Mouse (Mus musculus) hindbrain, postnatal 0 days (tissue): Measurements from ENCODE around the gene Srp54a. TPM values are rescaled to one million over a fixed set of nuclear protein-coding genes. Genes with fewer than 3 reads are reported as not detected.
"Not testable (repeated sequence)": the region's sequence is repeated elsewhere in the genome, so short reads cannot be mapped to it uniquely, and the experiment has no call there.

Experiments used
- ATAC-seq: fragments of 200-750 bp; cut with Nextera tagmentation; 2 replicates; pipeline ENCODE4 v1.8.0; 2017; ENCODE audit warnings: mild to moderate bottlenecking, moderate TSS enrichment, moderate library complexity
- DNase-seq: peaks from one replicate; pipeline ENCODE4 v3.0.0-alpha.2; 2015; ENCODE audit warnings: low spot score
- H3K27ac ChIP-seq: fragments of 300-500 bp; sonication (generic); 2 replicates; pipeline ENCODE4 v1.5.1; 2014; ENCODE audit warnings: mild to moderate bottlenecking
- H3K27me3 ChIP-seq: fragments of 300-500 bp; sonication (generic); 2 replicates; pipeline ENCODE4 v1.6.1; 2014; ENCODE audit warnings: low read length, mixed read lengths; ENCODE audit not compliant: insufficient read depth
- H3K36me3 ChIP-seq: fragments of 300-500 bp; sonication (generic); 2 replicates; pipeline ENCODE4 v1.6.1; 2014; ENCODE audit warnings: low read length, mixed read lengths; ENCODE audit not compliant: insufficient read depth
- H3K4me1 ChIP-seq: fragments of 300-500 bp; sonication (generic); 2 replicates; pipeline ENCODE4 v1.6.1; 2014; ENCODE audit warnings: antibody characterized with exemption, low read length, mixed read lengths; ENCODE audit not compliant: insufficient read depth
- H3K4me2 ChIP-seq: fragments of 300-500 bp; sonication (generic); 2 replicates; pipeline ENCODE4 v1.6.1; 2014; ENCODE audit warnings: low read depth, mild to moderate bottlenecking, low read length, moderate library complexity, mixed read lengths
- H3K4me3 ChIP-seq: fragments of 300-500 bp; sonication (generic); 2 replicates; pipeline ENCODE4 v1.5.1; 2014; ENCODE audit warnings: low read length
- H3K9ac ChIP-seq: fragments of 300-500 bp; sonication (generic); replicated peaks from 2 replicates; pipeline ENCODE4 v1.6.1; 2014; ENCODE audit warnings: mild to moderate bottlenecking, low read length, moderate library complexity, mixed read lengths
- H3K9me3 ChIP-seq: fragments of 300-500 bp; sonication (generic); 2 replicates; pipeline ENCODE4 v1.6.1; 2016; ENCODE audit warnings: low read length, mixed read lengths
- CTCF ChIP-seq: IDR thresholded peaks from 2 replicates; pipeline ENCODE4 v1.5.1; 2016; ENCODE audit warnings: antibody characterized with exemption, control low read depth, low read depth
- WGBS: fragments of 180-500 bp; shearing (Covaris S2); extraction: QIAGEN DNeasy Blood & Tissue Kit; methylation state at CpG from one replicate; pipeline ENCODE4 v1.1.7; 2014; 5-methylcytosine and 5-hydroxymethylcytosine counted together
- polyA plus RNA-seq: library from polyadenylated mRNA; unstranded; fragments of >200 nt; fragmentation: Nextera tagmentation; extraction: Ambion mirVana; gene quantifications from 2 replicates; pipeline ENCODE4 v1.2.1, GENCODE M21; 2015
- total RNA-seq: library from RNA; depleted of rRNA; stranded (reverse); fragments of >200 nt; gene quantifications from 2 replicates; pipeline ENCODE4 v1.2.3, GENCODE M21; 2014

Srp54a gene
- total and polyA plus RNA-seq, 2 experiments from 2014 or later: 48.0 to 188 TPM

DNA sequence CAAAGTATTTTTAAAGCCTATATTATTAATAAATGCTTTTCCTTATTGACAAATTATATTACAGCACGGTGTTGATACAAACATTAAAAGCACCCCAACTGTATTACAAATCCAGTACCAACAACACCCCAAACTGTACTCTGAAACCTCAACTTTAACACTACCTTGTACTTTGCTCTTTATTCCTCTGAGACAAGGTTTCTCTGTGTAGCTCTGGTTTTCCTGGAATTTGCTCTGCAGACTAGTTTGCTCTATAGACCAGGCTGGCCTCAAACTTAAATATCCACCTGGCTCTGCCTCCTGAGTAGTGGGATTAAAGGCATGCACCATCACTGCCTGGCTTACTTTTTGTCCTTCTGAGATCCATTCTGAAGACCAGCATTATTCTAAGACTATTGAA, 17.9 kb upstream of the Srp54a start:
- no peak overlapping the region for H3K9ac ChIP-seq
- no peak for TF ChIP-seq CTCF

DNA sequence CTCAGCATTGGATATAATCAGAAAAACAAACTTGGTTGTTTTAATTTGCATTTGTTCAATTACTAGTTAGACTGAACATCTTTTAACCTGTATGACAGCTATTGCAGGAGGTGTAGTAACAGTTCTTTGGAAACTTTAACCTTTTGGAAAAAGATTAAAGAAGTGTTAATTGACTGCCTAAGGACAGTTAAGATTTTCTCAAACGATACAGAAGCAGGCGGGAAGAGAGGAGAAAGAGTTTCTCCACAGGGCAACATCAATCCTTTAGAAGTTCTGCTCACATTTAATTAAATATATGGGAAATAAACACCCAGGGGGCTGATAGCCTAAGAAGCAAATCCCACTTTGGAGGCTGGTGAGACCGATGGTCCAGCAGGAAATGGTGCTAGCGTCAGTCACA, 7.6 kb upstream of the Srp54a start:
- DNase-seq (no peak), ATAC-seq (no peak)
- no peak overlapping the region for H3K9ac ChIP-seq
- no peak for TF ChIP-seq CTCF
- no peak overlapping the region for H3K27ac ChIP-seq
- no peaks in the 10 kb centered on the region for H3K4me1 ChIP-seq
- no peaks in the 10 kb centered on the region for H3K9me3 ChIP-seq
- 85% methylated on average over 4 of the region's 4 CpGs for WGBS
- H3K4me2 ChIP-seq: no peak overlapping the region
- no peak overlapping the region for H3K4me3 ChIP-seq
- H3K36me3 ChIP-seq: no peaks in the 10 kb centered on the region
- H3K27me3 ChIP-seq: no peaks in the 10 kb centered on the region

More for the DNA sequence above, 17.9 kb upstream of the Srp54a start:
- 93% methylated on average over 1 of the region's 1 CpGs for WGBS
- no peaks in the 10 kb centered on the region for H3K27me3 ChIP-seq
- H3K4me3 ChIP-seq: no peak overlapping the region
- H3K36me3 ChIP-seq: 0 out of 2 replicates have a peak, but pooled peaks cover 10% of the 10 kb centered on the region
- ATAC-seq (no peak), DNase-seq (no peak)
- H3K27ac ChIP-seq: no peak overlapping the region
- H3K4me2 ChIP-seq: no peak overlapping the region
- no peaks in the 10 kb centered on the region for H3K9me3 ChIP-seq
- no peaks in the 10 kb centered on the region for H3K4me1 ChIP-seq

DNA sequence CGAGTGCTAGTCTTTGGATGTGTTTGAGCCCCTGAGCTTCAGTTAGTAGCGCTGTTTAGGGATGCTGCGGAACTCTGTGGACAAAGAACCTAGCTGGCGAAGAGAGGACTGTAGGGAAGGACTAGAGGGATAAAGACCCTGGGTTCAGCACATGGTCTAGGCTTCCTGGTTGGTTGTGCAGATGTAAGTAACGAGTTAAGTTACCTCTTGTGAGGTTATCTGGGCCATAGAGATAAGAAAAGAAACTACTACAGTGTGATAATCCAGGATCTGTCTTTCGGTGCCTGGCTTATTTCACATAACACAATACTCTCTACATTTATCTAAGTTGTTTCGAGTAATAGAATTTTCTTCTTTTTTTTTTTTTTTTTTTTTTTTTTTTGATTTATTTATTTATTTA, 6.4 kb upstream of the Srp54a start:
- H3K36me3 ChIP-seq: no peaks in the 10 kb centered on the region
- ATAC-seq (no peak), DNase-seq (no peak)
- no peak overlapping the region for H3K4me2 ChIP-seq
- no peak overlapping the region for H3K9ac ChIP-seq
- H3K9me3 ChIP-seq: no peaks in the 10 kb centered on the region
- no peaks in the 10 kb centered on the region for H3K4me1 ChIP-seq
- H3K27me3 ChIP-seq: no peaks in the 10 kb centered on the region
- no peak overlapping the region for H3K4me3 ChIP-seq
- WGBS: 95% methylated on average over 7 of the region's 7 CpGs
- no peak overlapping the region for H3K27ac ChIP-seq
- no peak for TF ChIP-seq CTCF

DNA sequence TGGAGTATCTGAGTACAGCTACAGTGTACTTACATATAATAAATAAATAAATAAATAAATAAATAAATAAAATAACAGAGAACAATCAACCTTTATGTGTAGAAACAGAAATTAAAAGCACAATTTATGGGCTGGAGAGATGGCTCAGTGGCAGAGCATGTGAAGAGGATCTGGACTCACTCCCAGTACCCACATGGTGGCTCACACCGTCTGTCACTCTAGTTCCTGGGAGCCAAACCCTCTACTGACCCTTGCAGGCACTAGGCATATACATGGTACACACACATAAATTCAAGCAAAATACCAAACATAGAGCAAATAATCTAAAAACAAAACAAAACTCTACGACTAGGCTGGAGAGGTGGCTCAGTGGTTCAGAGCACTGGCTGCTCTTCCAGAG, 4.8 kb upstream of the Srp54a start:
- H3K9ac ChIP-seq: no peak overlapping the region

DNA sequence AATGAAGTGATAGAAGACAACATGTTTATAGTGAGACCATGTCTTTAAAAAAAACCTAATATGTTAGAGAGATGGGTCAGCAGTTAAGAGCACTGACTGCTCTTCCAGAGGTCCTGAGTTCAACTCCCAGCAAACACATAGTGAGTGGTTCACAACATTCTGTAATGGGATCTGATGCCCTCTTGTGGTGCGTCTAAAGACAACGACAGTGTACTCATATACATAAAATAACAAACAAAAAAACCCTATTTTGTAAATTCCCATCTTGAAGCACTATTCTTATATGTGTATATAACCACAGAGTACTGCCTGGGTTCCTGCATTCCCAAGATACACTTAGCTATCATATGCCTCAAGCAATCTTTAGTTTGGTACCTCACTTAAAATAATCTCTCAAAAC, 1.4 kb upstream of the Srp54a start:
- not testable (repeated sequence) for H3K4me1 ChIP-seq, H3K4me3 ChIP-seq, H3K9ac ChIP-seq, H3K4me2 ChIP-seq, H3K36me3 ChIP-seq, H3K27me3 ChIP-seq, ATAC-seq, H3K9me3 ChIP-seq, H3K27ac ChIP-seq
- DNase-seq: peak; percentile 25
- WGBS: 40% methylated on average over 2 of the region's 2 CpGs
- peak; percentile 51 for TF ChIP-seq CTCF

More for the DNA sequence above, 4.8 kb upstream of the Srp54a start:
- WGBS: 90% methylated on average over 2 of the region's 2 CpGs
- Histone ChIP-seq H3K36me3 (no peaks in the 10 kb centered on the region), H3K4me2 (no peak overlapping the region), H3K9me3 (no peaks in the 10 kb centered on the region), H3K27me3 (no peaks in the 10 kb centered on the region), H3K4me1 (no peaks in the 10 kb centered on the region), H3K4me3 (no peak overlapping the region), H3K27ac (no peak overlapping the region)
- ATAC-seq (no peak), DNase-seq (no peak)
- TF ChIP-seq CTCF: no peak

DNA sequence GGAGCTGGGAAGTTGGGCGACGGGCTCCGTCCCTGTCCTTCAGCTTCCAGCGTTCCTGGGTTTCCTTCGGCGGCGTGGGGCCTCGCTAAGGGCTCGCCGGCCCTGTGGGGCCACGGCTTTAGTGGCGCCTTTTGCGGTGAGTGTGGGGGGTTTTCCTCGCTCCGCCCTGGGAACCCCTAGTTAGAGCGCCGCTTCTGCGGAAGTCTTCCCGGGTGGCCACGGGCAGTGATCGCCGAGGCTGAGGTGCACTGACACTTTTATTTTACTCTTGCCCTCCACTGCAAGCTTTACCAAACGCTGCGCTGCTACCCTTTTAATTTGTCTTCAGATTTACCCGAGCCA, 510 bp downstream of the Srp54a start:
- H3K4me1 ChIP-seq, H3K36me3 ChIP-seq, DNase-seq, H3K9me3 ChIP-seq, H3K27me3 ChIP-seq: not testable (repeated sequence)
- peak overlapping the region; percentile 49 for H3K4me2 ChIP-seq
- peak overlapping the region; percentile 60 for H3K4me3 ChIP-seq
- H3K27ac ChIP-seq: peak overlapping the region; percentile 86
- under 1% methylated on average over 25 of the region's 25 CpGs for WGBS
- peak; percentile 68 for ATAC-seq
- peak overlapping the region; percentile 52 for H3K9ac ChIP-seq

DNA sequence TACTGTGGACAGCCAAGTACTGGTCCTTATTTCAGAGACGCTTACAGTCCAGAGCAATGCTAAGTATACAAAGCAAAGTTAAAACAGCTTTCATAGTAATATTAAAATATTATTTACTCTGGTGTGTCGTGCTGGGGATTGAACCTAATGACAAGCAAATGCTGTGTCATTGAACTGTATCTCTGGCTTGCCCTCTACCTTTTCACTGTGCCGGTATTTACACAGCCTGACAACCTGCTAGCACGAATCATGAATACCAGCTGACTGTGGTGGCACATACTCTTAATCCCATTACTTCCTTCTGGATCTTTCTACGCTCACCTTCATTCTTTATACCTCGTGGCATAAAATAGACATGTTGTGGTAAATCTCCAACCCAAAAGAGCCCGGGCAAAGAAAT, 12.1 kb downstream of the Srp54a start:
- not testable (repeated sequence) for H3K4me3 ChIP-seq, H3K4me1 ChIP-seq, H3K9ac ChIP-seq, H3K27ac ChIP-seq, DNase-seq, H3K4me2 ChIP-seq, H3K36me3 ChIP-seq, H3K9me3 ChIP-seq, H3K27me3 ChIP-seq, ATAC-seq
- WGBS: 100% methylated on average over 1 of the region's 7 CpGs

DNA sequence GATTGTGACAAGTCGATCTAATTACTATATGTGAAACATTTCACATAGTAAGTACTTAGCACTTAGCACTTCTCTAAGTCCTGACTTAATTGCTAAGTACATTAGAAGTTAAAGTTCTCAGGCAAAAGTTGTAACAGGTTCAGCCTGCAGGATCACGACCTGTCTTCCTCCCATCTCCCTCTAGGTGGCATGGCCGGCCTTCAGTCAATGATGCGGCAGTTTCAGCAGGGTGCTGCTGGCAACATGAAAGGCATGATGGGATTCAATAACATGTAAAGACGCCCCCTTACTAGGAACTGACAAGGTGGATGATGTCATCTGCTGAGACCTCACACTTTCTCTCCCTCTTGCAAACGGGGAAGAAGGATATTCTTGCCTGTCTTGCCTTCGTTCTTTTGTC, 32.6 kb downstream of the Srp54a start:
- not testable (repeated sequence) for H3K4me2 ChIP-seq, H3K27ac ChIP-seq, DNase-seq, H3K27me3 ChIP-seq, H3K4me1 ChIP-seq, ATAC-seq, H3K9me3 ChIP-seq, H3K9ac ChIP-seq, H3K4me3 ChIP-seq, H3K36me3 ChIP-seq
- WGBS: no CpG with 5 or more reads among the region's 7 CpGs

DNA sequence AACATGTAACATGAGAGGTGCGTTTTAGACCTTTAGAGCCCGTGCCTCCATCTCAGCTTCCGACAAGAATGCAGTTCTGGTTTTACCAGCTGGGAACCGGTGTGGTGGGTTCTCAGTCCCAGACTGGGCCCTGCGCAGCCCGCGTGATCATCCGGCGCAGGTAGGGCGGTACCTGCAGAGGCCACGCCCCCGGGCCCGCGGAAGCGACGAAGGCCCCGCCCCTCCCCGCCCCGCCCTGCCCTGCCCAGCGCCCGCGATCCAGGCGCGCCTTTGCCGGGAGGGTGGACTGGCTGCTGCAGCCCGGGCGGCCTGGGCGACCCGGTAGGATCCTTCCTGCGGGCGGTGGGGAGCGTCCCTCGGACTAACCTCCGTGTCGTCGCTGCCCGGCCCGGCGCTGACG, 44.2 kb downstream of the Srp54a start, which contains the start of gene Fam177a:
Gene Fam177a (plus strand): TSS at position 228 of the 400 bp plus-strand sequence.
- H3K36me3 ChIP-seq, H3K9ac ChIP-seq, H3K27ac ChIP-seq, H3K27me3 ChIP-seq, H3K4me3 ChIP-seq, DNase-seq, H3K4me2 ChIP-seq, H3K4me1 ChIP-seq, H3K9me3 ChIP-seq: not testable (repeated sequence)
- WGBS: no CpG with 5 or more reads among the region's 40 CpGs
- peak; percentile 98 for ATAC-seq

DNA sequence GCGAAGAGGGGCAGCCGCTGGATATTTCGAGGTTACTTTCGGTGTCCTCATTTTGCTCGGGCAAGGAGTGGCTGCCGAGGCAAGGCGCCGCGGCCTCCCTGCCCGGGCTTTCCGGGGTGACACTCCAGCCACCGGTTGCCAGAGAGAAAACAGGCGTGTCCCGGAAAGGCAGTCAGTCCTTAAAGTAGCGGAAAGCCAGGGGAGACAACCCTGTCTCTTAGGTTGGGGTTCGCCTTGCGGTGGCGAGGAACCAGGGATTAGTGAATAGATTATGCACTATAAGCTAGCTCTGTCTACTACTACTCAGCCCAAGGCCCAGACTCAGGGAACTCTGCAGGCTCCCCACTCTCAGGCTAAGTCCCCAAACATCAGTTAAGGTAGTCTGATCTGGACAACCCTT, 44.7 kb downstream of the Srp54a start:
- not testable (repeated sequence) for H3K4me1 ChIP-seq, H3K4me2 ChIP-seq, H3K9me3 ChIP-seq, H3K9ac ChIP-seq, H3K36me3 ChIP-seq, DNase-seq, H3K4me3 ChIP-seq, H3K27me3 ChIP-seq, H3K27ac ChIP-seq
- peak; percentile 48 for ATAC-seq
- no CpG with 5 or more reads among the region's 18 CpGs for WGBS
